Mouse (Mus musculus): Measurements from ENCODE around the gene Nup188. TPM values are rescaled to one million over a fixed set of nuclear protein-coding genes. Genes with fewer than 3 reads are reported as not detected.
A peak's percentile ranks its signal among the peaks of the same experiment; 100 is the strongest.

The Nup188 gene
- total and polyA plus RNA-seq, 3 experiments = 22.1 to 89.5 (median 62.8) TPM

DNA sequence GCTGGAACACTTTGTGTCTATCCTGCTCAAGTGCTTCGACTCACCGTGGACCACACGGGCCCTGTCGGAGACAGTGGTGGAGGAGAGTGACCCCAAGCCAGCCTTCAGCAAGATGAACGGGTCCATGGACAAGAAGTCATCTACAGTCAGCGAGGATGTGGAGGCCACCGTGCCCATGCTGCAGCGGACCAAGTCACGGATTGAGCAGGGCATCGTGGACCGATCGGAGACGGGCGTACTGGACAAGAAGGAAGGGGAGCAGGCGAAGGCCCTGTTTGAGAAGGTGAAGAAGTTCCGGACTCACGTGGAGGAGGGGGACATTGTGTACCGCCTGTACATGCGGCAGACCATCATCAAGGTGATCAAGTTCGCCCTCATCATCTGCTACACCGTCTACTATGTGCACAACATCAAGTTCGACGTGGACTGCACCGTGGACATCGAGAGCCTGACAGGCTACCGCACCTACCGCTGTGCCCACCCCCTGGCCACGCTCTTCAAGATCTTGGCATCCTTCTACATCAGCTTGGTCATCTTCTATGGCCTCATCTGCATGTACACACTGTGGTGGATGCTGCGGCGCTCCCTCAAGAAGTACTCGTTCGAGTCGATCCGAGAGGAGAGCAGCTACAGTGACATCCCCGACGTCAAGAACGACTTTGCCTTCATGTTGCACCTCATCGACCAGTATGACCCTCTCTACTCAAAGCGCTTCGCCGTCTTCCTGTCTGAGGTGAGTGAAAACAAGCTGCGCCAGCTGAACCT lies 30.4 kb upstream of the Nup188 start:
- Histone ChIP-seq H3K27me3 (ENCODE audit: insufficient read depth, low read length) (no peaks in the 10 kb centered on the region), H3K4me3 (ENCODE audit: low read depth, low read length) (no peak overlapping the region; the same call in 1 of the 2 replicates), H3K4me1 (ENCODE audit: insufficient read depth, low read depth, low read length) (peaks cover 56% of the 10 kb centered on the region), H3K9me3 (replicated peaks) (no peaks in the 10 kb centered on the region), H3K36me3 (replicated peaks) (peaks cover 98% of the 10 kb centered on the region)
- no peak for ATAC-seq (ENCODE audit: extremely low read depth, insufficient number of reproducible peaks, low FRiP score, poor library complexity, severe bottlenecking)
- no peak for TF ChIP-seq TAL1 (conservative IDR thresholded peaks at IDR 0.05; ENCODE audit: low read depth, low read length)
- 0 out of 2 replicates have a peak, but pooled peaks have one; percentile 3 for TF ChIP-seq CTCF (IDR thresholded peaks at IDR 0.05; ENCODE audit: low read depth, low read length)
- no peak for DNase-seq (ENCODE audit: low spot score)

- no peak overlapping the region for H3K4me3 ChIP-seq (ENCODE audit: low read depth, low read length)
- DNase-seq (ENCODE audit: low spot score) (no peak), ATAC-seq (ENCODE audit: extremely low read depth, insufficient number of reproducible peaks, low FRiP score, poor library complexity, severe bottlenecking) (no peak)
- no peaks in the 10 kb centered on the region for H3K27me3 ChIP-seq (ENCODE audit: insufficient read depth, low read length)
- no peaks in the 10 kb centered on the region for H3K9me3 ChIP-seq (replicated peaks)
- peaks cover 48% of the 10 kb centered on the region for H3K4me1 ChIP-seq (ENCODE audit: insufficient read depth, low read depth, low read length)
- TF ChIP-seq POLR2AphosphoS5 (IDR thresholded peaks at IDR 0.05; ENCODE audit: insufficient replicate concordance, low read depth, low read length) (no peak), GATA1 (IDR thresholded peaks at IDR 0.05; ENCODE audit: borderline replicate concordance, low read length) (no peak), GATA2 (IDR thresholded peaks at IDR 0.05; ENCODE audit: borderline replicate concordance, low read depth, low read length) (no peak), CTCF (IDR thresholded peaks at IDR 0.05; ENCODE audit: low read depth, low read length) (no peak), TAL1 (conservative IDR thresholded peaks at IDR 0.05; ENCODE audit: low read depth, low read length) (no peak)
- H3K36me3 ChIP-seq (replicated peaks) = peaks cover 100% of the 10 kb centered on the region
Measured at GRCm38 (mm10) chr2:30256616-30257350, 29.4 kb upstream of the Nup188 start.

DNA sequence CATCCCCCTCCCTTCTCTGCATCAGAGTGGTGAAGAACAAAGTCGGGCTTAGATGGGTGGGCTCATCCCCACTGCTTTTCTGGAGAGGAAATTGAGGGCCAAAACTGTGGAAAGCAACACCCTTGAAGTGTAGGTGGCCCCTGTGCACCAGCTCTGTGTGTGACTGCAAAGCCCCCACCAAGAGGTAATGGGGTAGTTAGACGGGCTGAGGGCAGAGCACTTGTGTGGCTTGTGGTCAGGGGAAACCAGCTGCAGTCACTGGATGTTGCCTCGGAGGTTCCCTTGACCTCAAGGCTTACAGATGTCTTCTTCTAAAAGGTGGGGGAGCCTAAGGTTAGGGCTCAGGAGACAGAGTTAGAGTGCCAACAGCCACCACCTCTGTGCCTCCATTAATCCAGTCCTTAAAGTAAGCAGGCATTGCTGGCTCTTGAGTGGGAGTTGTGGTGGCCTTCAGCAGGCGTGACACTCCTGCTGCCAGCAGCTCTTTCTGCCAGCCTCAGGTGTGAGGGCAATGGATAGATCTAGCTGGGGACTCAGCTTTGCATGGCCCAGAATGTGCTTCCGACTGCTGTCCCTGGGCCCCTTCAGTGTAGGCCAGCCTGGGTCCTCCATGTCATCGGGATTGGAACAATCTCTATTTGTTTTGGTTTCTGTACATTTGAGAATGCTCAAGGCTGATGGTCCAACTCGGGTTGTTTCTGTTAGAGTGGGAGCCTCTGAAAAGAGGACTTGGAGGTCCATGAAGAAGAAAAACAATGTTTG lies 28.3 kb upstream of the Nup188 start:
- no peak for TF ChIP-seq GATA2 (IDR thresholded peaks at IDR 0.05; ENCODE audit: borderline replicate concordance, low read depth, low read length)
- no peak for TF ChIP-seq POLR2AphosphoS5 (IDR thresholded peaks at IDR 0.05; ENCODE audit: insufficient replicate concordance, low read depth, low read length)
- no peak for TF ChIP-seq TAL1 (conservative IDR thresholded peaks at IDR 0.05; ENCODE audit: low read depth, low read length)
- TF ChIP-seq GATA1 (IDR thresholded peaks at IDR 0.05; ENCODE audit: borderline replicate concordance, low read length) = no peak
- no peak for TF ChIP-seq CTCF (IDR thresholded peaks at IDR 0.05; ENCODE audit: low read depth, low read length)
- Histone ChIP-seq H3K36me3 (replicated peaks) (peaks cover 99% of the 10 kb centered on the region), H3K4me3 (ENCODE audit: low read depth, low read length) (peak overlapping the region; percentile 14; the same call in 1 of the 2 replicates), H3K4me1 (ENCODE audit: insufficient read depth, low read depth, low read length) (peaks cover 37% of the 10 kb centered on the region), H3K27me3 (ENCODE audit: insufficient read depth, low read length) (no peaks in the 10 kb centered on the region), H3K9me3 (replicated peaks) (no peaks in the 10 kb centered on the region)
- ATAC-seq (ENCODE audit: extremely low read depth, insufficient number of reproducible peaks, low FRiP score, poor library complexity, severe bottlenecking) (no peak), DNase-seq (ENCODE audit: low spot score) (peak; percentile 23)

DNA sequence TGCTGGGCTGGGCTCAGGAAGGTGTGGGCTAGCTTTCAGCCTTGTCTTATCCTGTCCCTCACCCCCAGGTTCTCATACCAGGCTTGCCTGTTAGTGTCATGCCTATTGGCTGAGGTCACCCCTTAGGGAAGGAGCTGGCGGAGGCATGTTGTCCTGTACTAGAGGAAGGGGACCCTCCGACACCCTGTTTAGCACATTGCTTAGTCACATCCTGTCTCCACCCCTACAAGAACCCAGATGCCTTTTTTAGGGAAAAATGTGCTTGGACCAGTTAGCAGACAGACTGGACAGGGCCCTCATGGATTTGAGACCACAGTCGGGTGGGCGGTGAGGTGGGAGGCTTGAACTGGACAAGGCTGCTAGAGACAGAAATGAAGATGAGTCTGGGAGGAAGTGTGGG lies 27.6 kb upstream of the Nup188 start:
- ATAC-seq (ENCODE audit: extremely low read depth, insufficient number of reproducible peaks, low FRiP score, poor library complexity, severe bottlenecking) (no peak), DNase-seq (ENCODE audit: low spot score) (peak; percentile 58)
- Histone ChIP-seq H3K9me3 (replicated peaks) (no peaks in the 10 kb centered on the region), H3K27me3 (ENCODE audit: insufficient read depth, low read length) (no peaks in the 10 kb centered on the region), H3K4me1 (ENCODE audit: insufficient read depth, low read depth, low read length) (peaks cover 37% of the 10 kb centered on the region), H3K4me3 (ENCODE audit: low read depth, low read length) (peak overlapping the region; percentile 28; the same call in 1 of the 2 replicates), H3K36me3 (replicated peaks) (peaks cover 99% of the 10 kb centered on the region)
- TF ChIP-seq CTCF (IDR thresholded peaks at IDR 0.05; ENCODE audit: low read depth, low read length) (no peak), TAL1 (conservative IDR thresholded peaks at IDR 0.05; ENCODE audit: low read depth, low read length) (no peak), GATA1 (IDR thresholded peaks at IDR 0.05; ENCODE audit: borderline replicate concordance, low read length) (no peak), POLR2AphosphoS5 (IDR thresholded peaks at IDR 0.05; ENCODE audit: insufficient replicate concordance, low read depth, low read length) (no peak), GATA2 (IDR thresholded peaks at IDR 0.05; ENCODE audit: borderline replicate concordance, low read depth, low read length) (no peak)

DNA sequence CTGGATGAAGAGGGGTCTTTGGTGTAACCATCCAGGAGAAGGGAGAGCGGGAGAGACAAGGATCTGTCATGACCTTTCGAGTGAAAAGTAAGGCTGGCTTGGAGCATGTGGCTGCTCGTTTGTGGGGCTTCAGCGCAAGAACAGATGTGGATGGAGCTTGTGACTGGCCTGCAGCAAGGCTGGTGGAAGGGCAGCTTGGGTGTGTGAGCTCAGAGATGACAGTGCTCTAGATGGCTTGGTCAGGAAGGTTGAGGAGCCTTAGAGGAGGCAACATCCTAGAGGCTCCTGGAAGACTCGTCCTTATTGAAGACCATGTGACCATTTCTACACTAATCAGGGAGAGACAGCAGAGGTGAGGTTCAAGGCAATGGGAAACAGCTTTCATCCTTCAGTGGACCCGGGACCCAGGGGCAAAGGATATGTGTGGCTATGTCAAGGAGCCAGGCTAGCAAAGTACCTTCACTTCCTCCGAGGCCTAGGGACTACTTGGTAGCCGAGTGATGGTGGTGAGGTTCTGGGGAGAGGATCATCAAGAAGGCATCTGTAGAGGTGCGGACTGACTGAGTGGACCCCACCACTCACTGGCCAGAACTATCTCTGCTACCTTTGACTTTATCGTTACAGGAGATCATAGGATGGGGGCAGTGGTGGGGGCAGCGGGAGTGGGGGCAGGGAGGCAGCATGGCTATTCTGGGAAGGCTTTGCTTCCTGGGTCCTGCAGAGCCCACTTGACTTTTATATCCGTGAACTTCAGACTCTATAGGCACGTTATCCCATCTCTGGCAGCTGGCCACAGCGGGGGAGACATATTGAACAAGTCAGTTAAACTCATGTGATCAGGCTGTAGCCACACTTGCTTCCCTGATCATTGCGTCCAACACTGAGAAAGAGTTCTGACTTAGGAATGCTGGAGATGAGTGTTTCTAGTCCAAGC lies 26.8 kb upstream of the Nup188 start:
- no peak for DNase-seq (ENCODE audit: low spot score)
- no peak for ATAC-seq (ENCODE audit: extremely low read depth, insufficient number of reproducible peaks, low FRiP score, poor library complexity, severe bottlenecking)
- no peak overlapping the region for H3K4me3 ChIP-seq (ENCODE audit: low read depth, low read length)
- TF ChIP-seq TAL1 (conservative IDR thresholded peaks at IDR 0.05; ENCODE audit: low read depth, low read length) (no peak), CTCF (IDR thresholded peaks at IDR 0.05; ENCODE audit: low read depth, low read length) (no peak), POLR2AphosphoS5 (IDR thresholded peaks at IDR 0.05; ENCODE audit: insufficient replicate concordance, low read depth, low read length) (no peak), GATA2 (IDR thresholded peaks at IDR 0.05; ENCODE audit: borderline replicate concordance, low read depth, low read length) (no peak), GATA1 (IDR thresholded peaks at IDR 0.05; ENCODE audit: borderline replicate concordance, low read length) (no peak)
- no peaks in the 10 kb centered on the region for H3K9me3 ChIP-seq (replicated peaks)
- peaks cover 99% of the 10 kb centered on the region for H3K36me3 ChIP-seq (replicated peaks)
- H3K27me3 ChIP-seq (ENCODE audit: insufficient read depth, low read length) = no peaks in the 10 kb centered on the region
- peaks cover 44% of the 10 kb centered on the region for H3K4me1 ChIP-seq (ENCODE audit: insufficient read depth, low read depth, low read length)

Data from G1E (cell line).